Mouse (Mus musculus): ENCODE results near the gene Nr1h4. TPM values are rescaled to one million over a fixed set of nuclear protein-coding genes. Genes with fewer than 3 reads are reported as not detected.

Gene Nr1h4
- total RNA-seq, 2 experiments from 2014 or later: not detected

- intact Hi-C loops (cut with DNase I): no loop called here
- Histone ChIP-seq H3K27ac (no peak overlapping the region), H3K4me3 (no peak overlapping the region)
- no peak for DNase-seq (ENCODE audit: extremely low spot score in 1 of 2, low spot score in 2 of 2)
- no peak for TF ChIP-seq CTCF (IDR thresholded peaks at IDR 0.05)
Observed at GRCm38 (mm10) chr10:89548028-89548427, 14.6 kb upstream of the Nr1h4 start.

- Histone ChIP-seq H3K4me3 (no peak overlapping the region), H3K27ac (no peak overlapping the region)
- no peak for DNase-seq (ENCODE audit: extremely low spot score in 1 of 2, low spot score in 2 of 2)
- TF ChIP-seq CTCF (IDR thresholded peaks at IDR 0.05): no peak
- intact Hi-C loops (cut with DNase I): no loop called here
Observed at GRCm38 (mm10) chr10:89546989-89547388, 13.6 kb upstream of the Nr1h4 start.

- intact Hi-C loops (cut with DNase I): no loop called here
- Histone ChIP-seq H3K4me3 (no peak overlapping the region), H3K27ac (no peak overlapping the region)
- DNase-seq (ENCODE audit: extremely low spot score in 1 of 2, low spot score in 2 of 2): no peak
- no peak for TF ChIP-seq CTCF (IDR thresholded peaks at IDR 0.05)
Observed at GRCm38 (mm10) chr10:89543867-89544266, 10.5 kb upstream of the Nr1h4 start.

- intact Hi-C loops (cut with DNase I): no loop called here
- no peak for DNase-seq (ENCODE audit: extremely low spot score in 1 of 2, low spot score in 2 of 2)
- H3K27ac ChIP-seq: no peak overlapping the region
- TF ChIP-seq CTCF (IDR thresholded peaks at IDR 0.05): no peak
- no peak overlapping the region for H3K4me3 ChIP-seq
Observed at GRCm38 (mm10) chr10:89542321-89542720, 8.9 kb upstream of the Nr1h4 start.

GRCm38 (mm10) chr10:89532451-89532850 is 934 bp downstream of the Nr1h4 start:
- no peak for DNase-seq (ENCODE audit: extremely low spot score in 1 of 2, low spot score in 2 of 2)
- TF ChIP-seq CTCF (IDR thresholded peaks at IDR 0.05): no peak
- Histone ChIP-seq H3K4me3 (no peak overlapping the region), H3K27ac (no peak overlapping the region)
- intact Hi-C loops (cut with DNase I): no loop called here

- no peak for TF ChIP-seq CTCF (IDR thresholded peaks at IDR 0.05)
- no peak overlapping the region for H3K4me3 ChIP-seq
- DNase-seq (ENCODE audit: extremely low spot score in 1 of 2, low spot score in 2 of 2): no peak
- intact Hi-C loops (cut with DNase I): no loop called here
- no peak overlapping the region for H3K27ac ChIP-seq
Observed at GRCm38 (mm10) chr10:89531976-89532375, 1.4 kb downstream of the Nr1h4 start.

GRCm38 (mm10) chr10:89531194-89531634 is 2.2 kb downstream of the Nr1h4 start:
- no peak for DNase-seq (ENCODE audit: extremely low spot score in 1 of 2, low spot score in 2 of 2)
- TF ChIP-seq CTCF (IDR thresholded peaks at IDR 0.05): no peak
- intact Hi-C loops (cut with DNase I): no loop called here
- H3K4me3 ChIP-seq: no peak overlapping the region
- H3K27ac ChIP-seq: no peak overlapping the region

GRCm38 (mm10) chr10:89527054-89527453 is 6.3 kb downstream of the Nr1h4 start:
- intact Hi-C loops (cut with DNase I): no loop called here
- no peak for TF ChIP-seq CTCF (IDR thresholded peaks at IDR 0.05)
- DNase-seq (ENCODE audit: extremely low spot score in 1 of 2, low spot score in 2 of 2): no peak
- H3K4me3 ChIP-seq: no peak overlapping the region
- H3K27ac ChIP-seq: no peak overlapping the region

- TF ChIP-seq CTCF (IDR thresholded peaks at IDR 0.05): no peak
- intact Hi-C loops (cut with DNase I): no loop called here
- Histone ChIP-seq H3K27ac (no peak overlapping the region), H3K4me3 (no peak overlapping the region)
- DNase-seq (ENCODE audit: extremely low spot score in 1 of 2, low spot score in 2 of 2): no peak
Observed at GRCm38 (mm10) chr10:89525823-89526222, 7.6 kb downstream of the Nr1h4 start.

GRCm38 (mm10) chr10:89522481-89522880 is 10.9 kb downstream of the Nr1h4 start:
- Histone ChIP-seq H3K27ac (no peak overlapping the region), H3K4me3 (no peak overlapping the region)
- no peak for TF ChIP-seq CTCF (IDR thresholded peaks at IDR 0.05)
- intact Hi-C loops (cut with DNase I): no loop called here
- DNase-seq (ENCODE audit: extremely low spot score in 1 of 2, low spot score in 2 of 2): no peak

- intact Hi-C loops (cut with DNase I): no loop called here
- no peak for DNase-seq (ENCODE audit: extremely low spot score in 1 of 2, low spot score in 2 of 2)
- no peak overlapping the region for H3K4me3 ChIP-seq
Observed at GRCm38 (mm10) chr10:89521790-89522431, 11.5 kb downstream of the Nr1h4 start.

GRCm38 (mm10) chr10:89520381-89520780 is 13.0 kb downstream of the Nr1h4 start:
- intact Hi-C loops (cut with DNase I): no loop called here
- H3K27ac ChIP-seq: no peak overlapping the region
- no peak for TF ChIP-seq CTCF (IDR thresholded peaks at IDR 0.05)
- DNase-seq (ENCODE audit: extremely low spot score in 1 of 2, low spot score in 2 of 2): no peak
- no peak overlapping the region for H3K4me3 ChIP-seq

More at GRCm38 (mm10) chr10:89521790-89522431, 11.5 kb downstream of the Nr1h4 start:
- no peak overlapping the region for H3K27ac ChIP-seq
- TF ChIP-seq CTCF (IDR thresholded peaks at IDR 0.05): no peak

- Histone ChIP-seq H3K4me3 (no peak overlapping the region), H3K27ac (no peak overlapping the region)
- no peak for DNase-seq (ENCODE audit: extremely low spot score in 1 of 2, low spot score in 2 of 2)
- intact Hi-C loops (cut with DNase I): no loop called here
- TF ChIP-seq CTCF (IDR thresholded peaks at IDR 0.05): no peak
Observed at GRCm38 (mm10) chr10:89519226-89519625, 14.2 kb downstream of the Nr1h4 start.
